Mouse (Mus musculus): ENCODE results near the gene Lypd4.
"Not testable (repeated sequence)": the region's sequence is repeated elsewhere in the genome, so short reads cannot be mapped to it uniquely, and the experiment has no call there.

Lypd4 gene

GRCm38 (mm10) chr7:24869532-24870165 is at the start of gene Lypd4, which contains the start of gene Dmrtc2:
Lypd4 (minus strand) TSS chr7:24869941.
Dmrtc2 (plus strand) TSS chr7:24870057.
- DNase-seq (ENCODE audit: low read depth) = no peak

- no peak for DNase-seq (ENCODE audit: low read depth)
Observed at GRCm38 (mm10) chr7:24918763-24919323, 49.1 kb upstream of the Lypd4 start.

GRCm38 (mm10) chr7:24912480-24912879 is 42.7 kb upstream of the Lypd4 start:
- DNase-seq (ENCODE audit: low read depth) = no peak

GRCm38 (mm10) chr7:24907211-24907748 is 37.5 kb upstream of the Lypd4 start:
- DNase-seq (ENCODE audit: low read depth) = no peak

GRCm38 (mm10) chr7:24906551-24906950 is 36.8 kb upstream of the Lypd4 start:
- no peak for DNase-seq (ENCODE audit: low read depth)

GRCm38 (mm10) chr7:24904936-24905335 is 35.2 kb upstream of the Lypd4 start:
- peak; percentile 80 for DNase-seq (ENCODE audit: low read depth)

GRCm38 (mm10) chr7:24904070-24904483 is 34.3 kb upstream of the Lypd4 start:
- DNase-seq (ENCODE audit: low read depth) = peak; percentile 95

GRCm38 (mm10) chr7:24903444-24903825 is 33.7 kb upstream of the Lypd4 start:
- DNase-seq (ENCODE audit: low read depth) = no peak

- DNase-seq (ENCODE audit: low read depth) = no peak
Observed at GRCm38 (mm10) chr7:24902630-24903443, 33.1 kb upstream of the Lypd4 start, which contains the start of gene Arhgef1. Arhgef1 (plus strand) TSS chr7:24902912.

- no peak for DNase-seq (ENCODE audit: low read depth)
Observed at GRCm38 (mm10) chr7:24902264-24902629, 32.5 kb upstream of the Lypd4 start.

- no peak for DNase-seq (ENCODE audit: low read depth)
Observed at GRCm38 (mm10) chr7:24901842-24902241, 32.1 kb upstream of the Lypd4 start.

GRCm38 (mm10) chr7:24901114-24901513 is 31.4 kb upstream of the Lypd4 start:
- DNase-seq (ENCODE audit: low read depth) = no peak

GRCm38 (mm10) chr7:24897959-24898358 is 28.2 kb upstream of the Lypd4 start:
- no peak for DNase-seq (ENCODE audit: low read depth)

GRCm38 (mm10) chr7:24897224-24897623 is 27.5 kb upstream of the Lypd4 start, which contains the start of gene Cd79a:
Cd79a (plus strand) TSS chr7:24897381.
- no peak for DNase-seq (ENCODE audit: low read depth)

- DNase-seq (ENCODE audit: low read depth) = no peak
Observed at GRCm38 (mm10) chr7:24896269-24896668, 26.5 kb upstream of the Lypd4 start.

- DNase-seq (ENCODE audit: low read depth) = not testable (repeated sequence)
Observed at GRCm38 (mm10) chr7:24895749-24896148, 26.0 kb upstream of the Lypd4 start.

- no peak for DNase-seq (ENCODE audit: low read depth)
Observed at GRCm38 (mm10) chr7:24892125-24892583, 22.4 kb upstream of the Lypd4 start.

GRCm38 (mm10) chr7:24891241-24892124 is 21.7 kb upstream of the Lypd4 start:
- no peak for DNase-seq (ENCODE audit: low read depth)

- peak; percentile 84 for DNase-seq (ENCODE audit: low read depth)
Observed at GRCm38 (mm10) chr7:24890281-24891216, 20.8 kb upstream of the Lypd4 start.
